Mouse (Mus musculus): Measurements from ENCODE around the gene Tead2. TPM values are rescaled to one million over a fixed set of nuclear protein-coding genes. Genes with fewer than 3 reads are reported as not detected.
"Not testable (repeated sequence)": the region's sequence is repeated elsewhere in the genome, so short reads cannot be mapped to it uniquely, and the experiment has no call there.

Tead2 gene
- polyA plus RNA-seq, 1 experiment = 8.0 TPM

DNA sequence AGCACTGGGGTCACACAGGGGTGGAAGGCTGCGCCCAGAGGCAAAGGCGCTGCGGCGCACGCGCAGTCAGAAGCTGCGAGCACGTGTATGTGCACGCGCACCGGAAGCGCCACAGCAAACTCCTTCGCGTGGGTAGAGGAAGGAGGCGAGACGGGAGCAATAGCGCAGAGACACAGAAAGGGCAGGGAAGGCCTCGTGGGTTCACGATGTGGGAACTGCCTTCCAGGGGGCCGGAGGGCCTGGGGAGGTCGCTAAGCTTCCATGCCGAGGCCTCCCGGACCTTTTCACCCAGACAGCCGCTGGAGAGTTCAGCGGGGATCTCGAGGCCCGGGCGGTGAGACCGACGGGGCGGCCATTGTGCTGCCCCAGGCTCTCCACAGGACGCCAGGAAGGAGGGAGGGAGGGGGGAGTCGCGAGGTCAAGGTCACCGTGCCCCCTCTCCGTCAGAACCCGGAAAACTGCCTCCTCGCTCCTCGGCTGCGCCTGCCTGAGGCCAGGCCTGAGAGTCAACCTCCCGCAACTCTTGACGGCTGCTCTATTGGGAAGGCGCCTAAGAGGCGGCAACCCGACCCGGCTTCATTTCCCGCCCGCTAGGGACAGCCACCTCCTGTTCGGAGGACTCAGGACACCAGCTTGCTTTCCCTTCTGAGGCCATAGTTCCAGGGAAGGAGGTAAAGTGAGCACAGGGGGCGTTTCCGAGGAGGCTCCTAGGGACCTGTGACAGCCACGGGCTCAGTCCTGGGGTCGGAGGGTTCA lies 25.3 kb downstream of the Tead2 start, which contains the start of gene Slc6a16:
Gene Slc6a16 (plus strand): TSS at position 453 of the 756 bp plus-strand sequence.
- no peak for TF ChIP-seq POLR2A (IDR thresholded peaks at IDR 0.05; ENCODE audit: low read depth, low read length)
- no peak for TF ChIP-seq CTCF (IDR thresholded peaks at IDR 0.05; ENCODE audit: extremely low read depth, insufficient read length, insufficient replicate concordance, low read depth, low read length)
- Histone ChIP-seq H3K27me3 (ENCODE audit: control insufficient read depth, insufficient read depth, low read length) (peaks cover 5% of the 10 kb centered on the region; the same call in 1 of the 2 replicates), H3K4me3 (ENCODE audit: low read depth, low read length) (peak within 1 kb of the TSS; percentile 23; the same call in 1 of the 2 replicates), H3K27ac (ENCODE audit: insufficient read depth, low read depth, low read length) (no peak within 1 kb of the TSS), H3K36me3 (ENCODE audit: control insufficient read depth, insufficient read depth, low read length) (no peaks in the 10 kb centered on the region), H3K4me1 (ENCODE audit: control insufficient read depth, insufficient read depth, insufficient read length, low read length) (peaks cover 6% of the 10 kb centered on the region)
- 35% methylated on average over 53 of the region's 53 CpGs for WGBS

DNA sequence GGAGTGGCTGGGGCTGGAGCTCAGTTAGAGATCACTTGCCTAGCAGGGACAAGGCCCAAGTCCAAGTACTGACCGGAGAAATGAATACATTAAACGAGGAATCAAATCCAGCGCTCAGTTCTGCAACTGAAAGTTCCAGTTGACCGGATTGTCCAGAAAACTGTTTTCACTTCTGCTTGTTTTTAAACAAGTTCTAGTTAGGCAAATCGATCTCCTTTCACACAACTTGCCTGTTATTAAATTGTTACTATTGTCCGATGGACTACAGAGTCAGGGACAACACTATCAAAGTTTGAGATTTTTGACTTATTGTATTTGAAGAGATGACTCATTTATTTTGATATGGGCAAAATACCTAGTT lies 25.8 kb downstream of the Tead2 start:
- H3K4me1 ChIP-seq (ENCODE audit: control insufficient read depth, insufficient read depth, insufficient read length, low read length) = peaks cover 6% of the 10 kb centered on the region
- WGBS = 74% methylated on average over 6 of the region's 6 CpGs
- peaks cover 5% of the 10 kb centered on the region; the same call in 1 of the 2 replicates for H3K27me3 ChIP-seq (ENCODE audit: control insufficient read depth, insufficient read depth, low read length)
- TF ChIP-seq CTCF (IDR thresholded peaks at IDR 0.05; ENCODE audit: extremely low read depth, insufficient read length, insufficient replicate concordance, low read depth, low read length) = no peak
- no peak for TF ChIP-seq POLR2A (IDR thresholded peaks at IDR 0.05; ENCODE audit: low read depth, low read length)
- H3K27ac ChIP-seq (ENCODE audit: insufficient read depth, low read depth, low read length) = no peak overlapping the region
- H3K4me3 ChIP-seq (ENCODE audit: low read depth, low read length) = no peak overlapping the region
- H3K36me3 ChIP-seq (ENCODE audit: control insufficient read depth, insufficient read depth, low read length) = no peaks in the 10 kb centered on the region

DNA sequence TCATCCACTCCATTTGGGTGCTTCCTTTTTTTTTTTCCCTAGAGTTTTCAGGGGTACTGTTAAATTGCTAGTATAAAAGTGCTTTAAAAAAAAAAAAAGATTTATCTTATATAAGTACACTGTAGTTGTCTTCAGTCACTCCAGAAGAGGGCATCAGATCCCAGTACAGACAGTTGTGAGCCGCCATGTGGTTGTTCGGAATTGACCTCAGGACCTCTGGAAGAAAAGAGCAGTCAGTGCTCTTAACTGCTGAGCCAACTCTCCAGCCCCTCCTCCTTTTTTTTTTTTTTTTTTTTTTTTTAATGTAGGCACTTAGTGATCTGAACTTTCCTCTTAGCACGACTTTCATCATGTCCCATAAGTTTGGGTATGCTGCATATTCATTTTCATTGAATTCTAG lies 32.1 kb downstream of the Tead2 start:
- Histone ChIP-seq H3K27me3 (ENCODE audit: control insufficient read depth, insufficient read depth, low read length) (peaks cover 2% of the 10 kb centered on the region), H3K36me3 (ENCODE audit: control insufficient read depth, insufficient read depth, low read length) (no peaks in the 10 kb centered on the region), H3K4me3 (ENCODE audit: low read depth, low read length) (no peak overlapping the region), H3K4me1 (ENCODE audit: control insufficient read depth, insufficient read depth, insufficient read length, low read length) (no peaks in the 10 kb centered on the region), H3K27ac (ENCODE audit: insufficient read depth, low read depth, low read length) (no peak overlapping the region)
- WGBS = 43% methylated on average over 3 of the region's 3 CpGs
- TF ChIP-seq CTCF (IDR thresholded peaks at IDR 0.05; ENCODE audit: extremely low read depth, insufficient read length, insufficient replicate concordance, low read depth, low read length) (no peak), POLR2A (IDR thresholded peaks at IDR 0.05; ENCODE audit: low read depth, low read length) (no peak)

DNA sequence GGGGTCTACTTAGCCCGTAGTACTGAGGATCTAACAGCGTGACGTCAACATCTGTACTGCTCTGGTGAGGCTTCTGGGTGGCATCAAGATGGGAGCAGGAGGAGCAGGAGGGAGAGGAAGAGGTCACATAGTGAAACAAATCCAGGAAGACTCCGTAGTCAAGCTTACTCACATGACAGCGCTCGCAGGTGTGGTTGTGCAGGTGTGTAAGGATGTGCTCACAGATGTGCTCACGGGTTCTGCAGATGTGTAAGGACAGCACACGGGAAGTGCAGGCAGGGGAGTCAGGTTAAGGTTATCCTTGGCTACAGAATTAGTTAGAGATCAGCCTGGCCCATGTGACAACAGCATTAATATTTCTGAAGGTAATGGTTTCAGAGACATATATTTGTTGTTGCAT lies 38.3 kb downstream of the Tead2 start:
- TF ChIP-seq POLR2A (IDR thresholded peaks at IDR 0.05; ENCODE audit: low read depth, low read length) (no peak), CTCF (IDR thresholded peaks at IDR 0.05; ENCODE audit: extremely low read depth, insufficient read length, insufficient replicate concordance, low read depth, low read length) (no peak)
- no peaks in the 10 kb centered on the region for H3K4me1 ChIP-seq (ENCODE audit: control insufficient read depth, insufficient read depth, insufficient read length, low read length)
- H3K36me3 ChIP-seq (ENCODE audit: control insufficient read depth, insufficient read depth, low read length) = no peaks in the 10 kb centered on the region
- H3K27me3 ChIP-seq (ENCODE audit: control insufficient read depth, insufficient read depth, low read length) = peaks cover 2% of the 10 kb centered on the region; the same call in 1 of the 2 replicates
- H3K4me3 ChIP-seq (ENCODE audit: low read depth, low read length) = no peak overlapping the region
- H3K27ac ChIP-seq (ENCODE audit: insufficient read depth, low read depth, low read length) = no peak overlapping the region
- 78% methylated on average over 8 of the region's 8 CpGs for WGBS

DNA sequence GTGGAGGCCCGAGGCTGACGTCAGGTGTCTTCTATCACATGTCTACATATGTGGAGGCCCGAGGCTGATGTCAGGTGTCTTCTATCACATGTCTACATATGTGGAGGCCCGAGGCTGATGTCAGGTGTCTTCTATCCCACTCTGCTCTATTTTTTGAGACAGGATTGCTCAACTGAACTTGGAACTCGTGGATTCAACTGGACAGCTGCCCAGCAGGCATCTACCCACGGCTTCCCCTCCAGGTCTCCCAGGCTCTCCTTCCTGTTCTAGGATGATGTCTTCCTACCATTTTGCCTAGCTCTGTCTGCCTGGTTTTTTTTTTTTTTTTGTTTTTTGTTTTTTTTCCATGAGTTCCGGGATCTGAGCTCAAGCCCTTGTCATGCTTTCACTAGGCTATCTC lies 40.3 kb downstream of the Tead2 start:
- H3K4me1 ChIP-seq (ENCODE audit: control insufficient read depth, insufficient read depth, insufficient read length, low read length); H3K36me3 ChIP-seq (ENCODE audit: control insufficient read depth, insufficient read depth, low read length); H3K27me3 ChIP-seq (ENCODE audit: control insufficient read depth, insufficient read depth, low read length); H3K27ac ChIP-seq (ENCODE audit: insufficient read depth, low read depth, low read length); H3K4me3 ChIP-seq (ENCODE audit: low read depth, low read length): not testable (repeated sequence)
- 69% methylated on average over 7 of the region's 7 CpGs for WGBS

DNA sequence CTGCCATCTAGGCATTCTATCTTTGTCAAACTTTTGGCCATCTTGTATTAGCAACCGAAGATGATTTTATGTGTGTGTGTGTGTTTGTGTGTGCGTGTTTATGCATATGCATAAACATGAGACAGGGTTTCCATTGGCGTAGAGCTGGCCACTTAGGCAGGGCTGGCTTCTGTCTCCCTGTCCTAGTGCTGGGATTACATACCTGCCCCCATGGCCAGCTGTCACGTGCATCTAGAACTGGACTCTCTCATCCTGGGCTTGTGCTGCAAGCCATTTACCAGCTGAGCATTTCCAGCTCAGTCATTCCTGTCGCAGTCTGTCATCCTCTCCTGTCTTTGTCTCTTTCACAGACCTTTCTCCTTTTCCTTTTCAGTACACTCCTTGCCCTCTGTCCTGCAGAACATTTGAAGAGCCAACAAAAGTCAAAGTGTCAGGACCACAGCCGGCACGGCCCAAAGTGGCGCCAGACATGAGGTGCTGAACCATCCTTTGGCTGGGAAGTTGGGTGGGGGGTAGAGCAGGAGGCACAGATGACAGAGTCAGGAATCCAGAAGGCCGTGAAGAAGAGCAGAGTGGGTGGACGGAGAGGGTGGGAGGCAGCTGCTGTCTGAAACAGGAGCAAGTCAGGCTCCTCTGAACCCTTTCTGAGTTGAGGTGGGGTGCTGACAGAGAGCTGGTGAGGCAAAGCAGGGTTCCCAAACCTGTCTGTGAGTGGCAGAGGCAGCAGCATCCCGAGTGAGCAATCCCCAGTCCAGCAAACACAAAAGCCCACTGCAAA lies 41.7 kb downstream of the Tead2 start:
- Histone ChIP-seq H3K4me3 (ENCODE audit: low read depth, low read length) (no peak overlapping the region), H3K27ac (ENCODE audit: insufficient read depth, low read depth, low read length) (no peak overlapping the region), H3K27me3 (ENCODE audit: control insufficient read depth, insufficient read depth, low read length) (peaks cover 6% of the 10 kb centered on the region; the same call in 1 of the 2 replicates), H3K36me3 (ENCODE audit: control insufficient read depth, insufficient read depth, low read length) (no peaks in the 10 kb centered on the region), H3K4me1 (ENCODE audit: control insufficient read depth, insufficient read depth, insufficient read length, low read length) (no peaks in the 10 kb centered on the region)
- TF ChIP-seq CTCF (IDR thresholded peaks at IDR 0.05; ENCODE audit: extremely low read depth, insufficient read length, insufficient replicate concordance, low read depth, low read length) (no peak), POLR2A (IDR thresholded peaks at IDR 0.05; ENCODE audit: low read depth, low read length) (no peak)
- WGBS = 57% methylated on average over 11 of the region's 11 CpGs

DNA sequence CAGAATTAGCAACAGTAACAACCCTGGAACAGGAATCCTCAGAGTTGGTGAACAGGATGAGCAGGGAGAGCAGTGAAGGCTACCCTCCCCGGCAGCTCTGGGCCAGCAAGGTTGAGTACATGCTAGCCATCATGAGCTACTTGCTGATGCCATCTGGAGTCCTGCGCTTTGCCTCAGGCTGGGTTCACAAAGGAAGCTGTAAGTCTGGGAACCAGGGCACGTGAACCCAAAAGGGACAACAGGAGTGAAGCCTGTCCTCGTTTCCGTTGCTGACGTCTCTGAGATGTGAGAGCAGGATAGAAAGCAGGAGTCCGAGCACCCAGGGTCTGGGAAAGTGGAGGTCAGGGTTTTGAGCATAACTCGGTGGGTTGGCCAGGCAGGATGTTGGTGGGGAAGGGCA lies 43.7 kb downstream of the Tead2 start:
- no peaks in the 10 kb centered on the region for H3K36me3 ChIP-seq (ENCODE audit: control insufficient read depth, insufficient read depth, low read length)
- 84% methylated on average over 8 of the region's 8 CpGs for WGBS
- H3K4me1 ChIP-seq (ENCODE audit: control insufficient read depth, insufficient read depth, insufficient read length, low read length) = no peaks in the 10 kb centered on the region
- H3K27ac ChIP-seq (ENCODE audit: insufficient read depth, low read depth, low read length) = no peak overlapping the region
- TF ChIP-seq POLR2A (IDR thresholded peaks at IDR 0.05; ENCODE audit: low read depth, low read length) (no peak), CTCF (IDR thresholded peaks at IDR 0.05; ENCODE audit: extremely low read depth, insufficient read length, insufficient replicate concordance, low read depth, low read length) (no peak)
- H3K4me3 ChIP-seq (ENCODE audit: low read depth, low read length) = no peak overlapping the region
- H3K27me3 ChIP-seq (ENCODE audit: control insufficient read depth, insufficient read depth, low read length) = peaks cover 6% of the 10 kb centered on the region; the same call in 1 of the 2 replicates

Measured in small intestine, adult 2 months (tissue).